Mouse (Mus musculus): ENCODE measurements around the gene Fto. TPM values are rescaled to one million over a fixed set of nuclear protein-coding genes. Genes with fewer than 3 reads are reported as not detected.
A peak's percentile ranks its signal among the peaks of the same experiment; 100 is the strongest.

Fto gene
- total and polyA plus RNA-seq, 2 experiments from 2014 or later = 86.8 to 122 TPM

DNA sequence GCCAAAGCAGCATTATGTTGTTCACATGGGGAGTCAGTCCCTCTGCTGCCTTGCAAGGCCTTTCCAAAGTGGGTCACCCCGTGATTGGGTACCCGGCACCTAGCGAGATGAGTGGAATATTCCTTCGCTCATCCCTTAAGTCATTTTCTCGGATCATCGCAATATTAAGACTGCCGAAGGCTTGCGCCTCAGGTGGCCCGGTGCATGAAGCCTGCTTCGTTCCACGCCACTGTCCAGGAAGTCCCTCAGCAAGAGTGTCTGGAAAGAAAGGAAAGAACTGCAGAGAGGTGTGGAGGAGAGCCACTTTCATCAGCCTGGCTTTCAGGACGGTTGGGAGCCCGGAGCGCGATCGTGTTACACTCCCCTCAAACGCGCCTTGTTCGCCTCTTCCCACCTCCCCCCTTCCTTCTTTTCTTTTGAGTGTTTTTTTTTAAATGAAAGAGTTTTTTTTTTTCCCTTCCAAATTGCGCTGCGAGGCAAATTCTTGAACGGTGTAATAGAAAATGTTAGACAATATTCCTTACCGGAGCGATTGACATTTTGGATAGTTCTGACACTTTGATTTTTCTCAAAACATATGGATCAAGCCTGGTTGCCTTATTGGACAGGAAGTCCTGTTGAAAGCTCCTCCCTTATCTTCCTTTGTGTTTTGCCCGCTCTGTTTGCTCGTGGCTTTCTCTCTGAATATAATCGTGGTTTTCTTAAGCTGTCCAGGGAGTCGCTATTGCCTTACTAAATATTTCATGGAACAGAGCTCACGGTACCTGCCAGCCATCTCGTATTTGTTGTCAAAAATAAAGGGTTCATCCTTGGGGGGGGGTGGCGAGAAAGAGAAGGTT lies 399.6 kb downstream of the Fto start:
- no peak for TF ChIP-seq CTCF (IDR thresholded peaks at IDR 0.05; ENCODE audit: low read depth)
- peak; percentile 38; the same call in 1 of the 2 replicates for ATAC-seq
- Histone ChIP-seq H3K36me3 (ENCODE audit: insufficient read depth) (no peaks in the 10 kb centered on the region), H3K4me2 (ENCODE audit: low read depth) (peak overlapping the region; percentile 56), H3K4me1 (ENCODE audit: insufficient read depth) (0 out of 2 replicates have a peak, but pooled peaks cover 3% of the 10 kb centered on the region), H3K4me3 (ENCODE audit: low read depth, low read length) (peak overlapping the region; percentile 30), H3K27ac (ENCODE audit: low read depth, low read length) (no peak overlapping the region), H3K9ac (peak overlapping the region; percentile 18; the same call in 1 of the 2 replicates), H3K9me3 (ENCODE audit: low read length) (no peaks in the 10 kb centered on the region), H3K27me3 (ENCODE audit: insufficient read depth, low read length) (peaks cover 17% of the 10 kb centered on the region; the same call in 1 of the 2 replicates)
- peak; percentile 66 for DNase-seq
- WGBS = 5% methylated on average over 31 of the region's 31 CpGs

DNA sequence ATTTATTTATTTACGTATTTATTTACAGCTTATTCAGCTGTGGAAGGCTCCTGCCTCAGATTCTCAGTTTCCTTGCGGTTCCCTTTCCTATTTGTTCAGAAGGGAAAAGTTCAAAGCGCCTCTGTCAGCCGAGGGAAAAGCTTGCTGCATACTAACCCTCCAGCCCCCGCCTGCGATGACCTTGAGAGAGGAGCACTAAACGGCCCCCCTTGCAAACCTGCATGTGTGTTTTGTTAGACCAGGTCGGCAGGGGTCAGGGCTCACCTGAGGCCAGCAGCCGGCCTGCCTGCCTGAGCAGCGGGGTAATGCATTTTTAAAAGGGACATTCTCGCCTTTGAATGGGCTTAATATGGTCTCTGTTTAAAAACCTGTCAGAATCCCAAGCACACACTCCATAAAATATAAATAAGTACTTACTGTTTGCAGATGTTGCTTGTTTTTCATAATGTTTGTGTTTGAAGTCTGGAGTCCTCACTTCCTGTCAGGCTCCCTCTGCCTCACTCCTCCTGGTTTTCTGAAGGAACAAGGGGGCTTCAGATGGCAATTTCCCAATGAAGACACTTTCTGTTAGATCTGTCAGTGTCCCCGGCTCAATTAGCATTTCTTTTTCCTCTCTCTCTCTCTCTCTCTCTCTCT lies 400.5 kb downstream of the Fto start:
- no peak overlapping the region for H3K27ac ChIP-seq (ENCODE audit: low read depth, low read length)
- H3K27me3 ChIP-seq (ENCODE audit: insufficient read depth, low read length) = peaks cover 17% of the 10 kb centered on the region; the same call in 1 of the 2 replicates
- H3K9ac ChIP-seq = no peak overlapping the region
- H3K9me3 ChIP-seq (ENCODE audit: low read length) = no peaks in the 10 kb centered on the region
- no peaks in the 10 kb centered on the region for H3K36me3 ChIP-seq (ENCODE audit: insufficient read depth)
- DNase-seq (no peak), ATAC-seq (no peak)
- 0 out of 2 replicates have a peak, but pooled peaks cover 3% of the 10 kb centered on the region for H3K4me1 ChIP-seq (ENCODE audit: insufficient read depth)
- peak overlapping the region; percentile 56 for H3K4me2 ChIP-seq (ENCODE audit: low read depth)
- 14% methylated on average over 12 of the region's 12 CpGs for WGBS
- no peak for TF ChIP-seq CTCF (IDR thresholded peaks at IDR 0.05; ENCODE audit: low read depth)
- H3K4me3 ChIP-seq (ENCODE audit: low read depth, low read length) = peak overlapping the region; percentile 30

DNA sequence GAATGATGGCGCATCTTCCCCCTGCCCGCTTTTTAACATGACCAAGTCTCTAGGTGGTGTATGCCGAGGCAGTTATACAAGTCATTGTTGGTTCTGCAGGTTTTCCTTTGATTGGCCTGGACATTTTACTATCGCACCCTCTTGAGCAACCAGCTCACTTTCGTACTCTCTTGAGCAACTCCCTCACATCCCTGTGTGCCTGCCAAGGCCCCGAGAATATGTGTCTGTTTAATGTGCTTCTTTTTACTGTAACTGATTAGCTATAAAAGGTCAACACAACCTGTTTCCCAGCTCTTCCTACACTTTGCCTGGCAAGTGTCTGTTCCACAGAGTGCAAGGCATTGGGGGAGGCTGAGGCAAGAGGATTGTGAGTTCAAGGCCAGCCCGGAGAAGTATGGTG lies 401.4 kb downstream of the Fto start:
- DNase-seq (no peak), ATAC-seq (no peak)
- H3K4me3 ChIP-seq (ENCODE audit: low read depth, low read length) = no peak overlapping the region
- 92% methylated on average over 7 of the region's 7 CpGs for WGBS
- H3K27ac ChIP-seq (ENCODE audit: low read depth, low read length) = no peak overlapping the region
- H3K9me3 ChIP-seq (ENCODE audit: low read length) = no peaks in the 10 kb centered on the region
- H3K36me3 ChIP-seq (ENCODE audit: insufficient read depth) = no peaks in the 10 kb centered on the region
- H3K4me1 ChIP-seq (ENCODE audit: insufficient read depth) = no peaks in the 10 kb centered on the region
- 0 out of 2 replicates have a peak, but pooled peaks cover 12% of the 10 kb centered on the region for H3K27me3 ChIP-seq (ENCODE audit: insufficient read depth, low read length)
- TF ChIP-seq CTCF (IDR thresholded peaks at IDR 0.05; ENCODE audit: low read depth) = no peak
- no peak overlapping the region for H3K9ac ChIP-seq
- no peak overlapping the region for H3K4me2 ChIP-seq (ENCODE audit: low read depth)

DNA sequence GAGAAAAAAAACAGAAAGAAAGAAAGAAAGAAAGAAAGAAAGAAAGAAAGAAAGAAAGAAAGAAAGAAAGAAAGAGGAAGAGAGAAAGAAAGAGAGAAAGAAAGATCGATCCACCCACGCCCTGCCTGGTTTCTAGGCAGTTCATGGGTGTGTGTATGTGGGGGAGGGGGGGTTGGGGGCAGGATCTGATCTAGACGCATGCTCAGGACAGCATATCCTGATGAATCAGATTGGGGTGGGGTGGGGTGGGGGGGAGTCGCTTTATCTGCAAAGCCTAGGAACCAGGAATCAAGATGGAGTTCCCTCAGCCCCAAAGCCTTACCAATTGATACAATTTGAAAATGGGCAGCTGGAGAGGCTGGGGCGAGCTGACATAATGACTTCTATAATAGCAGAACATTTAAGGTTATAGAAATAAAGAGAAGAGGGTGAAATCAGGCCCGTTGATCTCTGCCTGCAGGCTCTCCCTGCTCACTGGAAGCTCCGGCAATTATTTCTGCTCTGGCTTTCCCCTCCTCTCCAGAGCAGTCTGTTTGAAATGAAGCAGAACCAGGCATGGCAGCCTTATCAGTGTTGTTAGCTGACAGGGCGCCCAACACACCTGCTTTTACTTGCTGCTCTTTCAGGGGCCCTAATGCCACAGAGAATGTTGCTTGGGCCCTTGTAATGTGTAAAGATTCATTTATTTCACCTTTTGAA lies 402.2 kb downstream of the Fto start:
- no peaks in the 10 kb centered on the region for H3K9me3 ChIP-seq (ENCODE audit: low read length)
- H3K27me3 ChIP-seq (ENCODE audit: insufficient read depth, low read length) = 0 out of 2 replicates have a peak, but pooled peaks cover 12% of the 10 kb centered on the region
- no peak for TF ChIP-seq CTCF (IDR thresholded peaks at IDR 0.05; ENCODE audit: low read depth)
- H3K27ac ChIP-seq (ENCODE audit: low read depth, low read length) = no peak overlapping the region
- no peak overlapping the region for H3K9ac ChIP-seq
- no peak for DNase-seq
- H3K4me2 ChIP-seq (ENCODE audit: low read depth) = no peak overlapping the region
- ATAC-seq = peak; percentile 38; the same call in 1 of the 2 replicates
- no peak overlapping the region for H3K4me3 ChIP-seq (ENCODE audit: low read depth, low read length)
- WGBS = 37% methylated on average over 8 of the region's 8 CpGs
- H3K4me1 ChIP-seq (ENCODE audit: insufficient read depth) = no peaks in the 10 kb centered on the region
- no peaks in the 10 kb centered on the region for H3K36me3 ChIP-seq (ENCODE audit: insufficient read depth)

Other genes with a start within 250 kb of the Fto start
- gene Rbl2, start 243.5 kb upstream of the Fto start, total RNA-seq (2014; rRNA removed) = 28.9 and 35.1 TPM in 2 replicates
- gene Rbl2, start 243.5 kb upstream of the Fto start, polyA plus RNA-seq (2015; fragmentation: Nextera tagmentation; extraction: Ambion mirVana) = 8.7 and 13.3 TPM in 2 replicates
- gene Aktip, start 113.5 kb upstream of the Fto start, total RNA-seq (2014; rRNA removed) = 106 and 119 TPM in 2 replicates
- 120 and 129 TPM in 2 replicates for gene Aktip, start 113.5 kb upstream of the Fto start, polyA plus RNA-seq (2015; fragmentation: Nextera tagmentation; extraction: Ambion mirVana)
- 9.1 and 9.6 TPM in 2 replicates for gene Rpgrip1l, start 263 bp upstream of the Fto start, total RNA-seq (2014; rRNA removed)
- 9.1 and 9.6 TPM in 2 replicates for gene Rpgrip1l, start 263 bp upstream of the Fto start, polyA plus RNA-seq (2015; fragmentation: Nextera tagmentation; extraction: Ambion mirVana)